Mouse (Mus musculus) lung, embryonic 15.5 days (tissue): Measurements from ENCODE around the gene Acaa1a. TPM values are rescaled to one million over a fixed set of nuclear protein-coding genes. Genes with fewer than 3 reads are reported as not detected.
A peak's percentile ranks its signal among the peaks of the same experiment; 100 is the strongest.

ENCODE experiments used
- ATAC-seq: fragments of 200-750 bp; cut with Nextera tagmentation; 2 replicates; pipeline ENCODE4 v1.8.0; 2017; ENCODE audit warnings: moderate number of reproducible peaks, borderline replicate concordance; ENCODE audit not compliant: low FRiP score, low TSS enrichment; ENCODE audit errors: extremely low read depth
- H3K27ac ChIP-seq: fragments of 300-500 bp; sonication (generic); 2 replicates; pipeline ENCODE4 v1.5.1; 2015; ENCODE audit warnings: moderate library complexity, mild to moderate bottlenecking, inconsistent platforms
- H3K27me3 ChIP-seq: fragments of 300-500 bp; sonication (generic); 2 replicates; pipeline ENCODE4 v1.6.1; 2015; ENCODE audit warnings: inconsistent platforms
- H3K36me3 ChIP-seq: fragments of 300-500 bp; sonication (generic); 2 replicates; pipeline ENCODE4 v1.6.1; 2015; ENCODE audit warnings: inconsistent platforms
- H3K4me1 ChIP-seq: fragments of 300-500 bp; sonication (generic); 2 replicates; pipeline ENCODE4 v1.6.1; 2015; ENCODE audit warnings: inconsistent platforms
- H3K4me2 ChIP-seq: fragments of 300-500 bp; sonication (generic); 2 replicates; pipeline ENCODE4 v1.6.1; 2015; ENCODE audit warnings: inconsistent platforms, mild to moderate bottlenecking, moderate library complexity
- H3K4me3 ChIP-seq: fragments of 300-500 bp; sonication (generic); 2 replicates; pipeline ENCODE4 v1.5.1; 2015; ENCODE audit warnings: mild to moderate bottlenecking, inconsistent platforms
- H3K9ac ChIP-seq: fragments of 300-500 bp; sonication (generic); 2 replicates; pipeline ENCODE4 v1.6.1; 2015; ENCODE audit warnings: inconsistent platforms
- H3K9me3 ChIP-seq: fragments of 300-500 bp; sonication (generic); 2 replicates; pipeline ENCODE4 v1.6.1; 2016; ENCODE audit warnings: inconsistent platforms
- WGBS: fragments of 180-500 bp; shearing (Covaris S2); methylation state at CpG from one replicate; pipeline ENCODE4 v1.1.7; 2015; 5-methylcytosine and 5-hydroxymethylcytosine counted together
- polyA plus RNA-seq: library from polyadenylated mRNA; unstranded; fragments of >200 nt; fragmentation: Nextera tagmentation; extraction: Ambion mirVana; gene quantifications from 2 replicates; pipeline ENCODE4 v1.2.1, GENCODE M21; 2015

The Acaa1a gene
- polyA plus RNA-seq, 1 experiment from 2014 or later, result 121 TPM

GRCm38 (mm10) chr9:119322289-119323259 is 16.9 kb upstream of the Acaa1a start, which contains the start of gene Oxsr1:
Oxsr1 (minus strand) TSS chr9:119322427.
- Histone ChIP-seq H3K4me3 (peak within 1 kb of the TSS; percentile 88), H3K36me3 (no peaks in the 10 kb centered on the region), H3K4me1 (peaks cover 20% of the 10 kb centered on the region), H3K4me2 (peak within 1 kb of the TSS; percentile 94), H3K9ac (peak within 1 kb of the TSS; percentile 74), H3K27ac (peak within 1 kb of the TSS; percentile 87), H3K27me3 (no peaks in the 10 kb centered on the region), H3K9me3 (no peaks in the 10 kb centered on the region)
- WGBS, result under 1% methylated on average over 76 of the region's 76 CpGs
- peak; percentile 96 for ATAC-seq

- Histone ChIP-seq H3K4me3 (peak overlapping the region; percentile 88), H3K36me3 (no peaks in the 10 kb centered on the region), H3K9ac (peak overlapping the region; percentile 53), H3K9me3 (no peaks in the 10 kb centered on the region), H3K4me2 (peak overlapping the region; percentile 71), H3K4me1 (peaks cover 20% of the 10 kb centered on the region), H3K27me3 (no peaks in the 10 kb centered on the region), H3K27ac (peak overlapping the region; percentile 87)
- WGBS, result 5% methylated on average over 9 of the region's 9 CpGs
- no peak for ATAC-seq
Observed at GRCm38 (mm10) chr9:119323260-119323645, 16.2 kb upstream of the Acaa1a start.

GRCm38 (mm10) chr9:119324130-119324529 is 15.3 kb upstream of the Acaa1a start:
- no peak for ATAC-seq

GRCm38 (mm10) chr9:119328488-119328887 is 11.0 kb upstream of the Acaa1a start:
- Histone ChIP-seq H3K4me2 (no peak overlapping the region), H3K9ac (no peak overlapping the region), H3K9me3 (no peaks in the 10 kb centered on the region), H3K4me3 (no peak overlapping the region), H3K27me3 (no peaks in the 10 kb centered on the region), H3K27ac (no peak overlapping the region), H3K36me3 (no peaks in the 10 kb centered on the region), H3K4me1 (no peaks in the 10 kb centered on the region; the same call in 1 of the 2 replicates)
- 70% methylated on average over 3 of the region's 3 CpGs for WGBS
- ATAC-seq, result no peak

More at GRCm38 (mm10) chr9:119324130-119324529, 15.3 kb upstream of the Acaa1a start:
- WGBS, result 52% methylated on average over 1 of the region's 1 CpGs
- Histone ChIP-seq H3K9ac (no peak overlapping the region), H3K27ac (no peak overlapping the region), H3K9me3 (no peaks in the 10 kb centered on the region), H3K4me3 (no peak overlapping the region), H3K4me2 (no peak overlapping the region), H3K36me3 (no peaks in the 10 kb centered on the region), H3K4me1 (peaks cover 20% of the 10 kb centered on the region), H3K27me3 (no peaks in the 10 kb centered on the region)

- ATAC-seq, result no peak
- no peaks in the 10 kb centered on the region for H3K36me3 ChIP-seq
- no peak overlapping the region for H3K27ac ChIP-seq
- H3K4me3 ChIP-seq, result no peak overlapping the region
- WGBS, result 83% methylated on average over 15 of the region's 15 CpGs
- H3K4me2 ChIP-seq, result no peak overlapping the region
- no peak overlapping the region for H3K9ac ChIP-seq
- peaks cover 11% of the 10 kb centered on the region for H3K4me1 ChIP-seq
- H3K9me3 ChIP-seq, result no peaks in the 10 kb centered on the region
- no peaks in the 10 kb centered on the region for H3K27me3 ChIP-seq
Observed at GRCm38 (mm10) chr9:119330186-119330963, 9.1 kb upstream of the Acaa1a start.

- peaks cover 21% of the 10 kb centered on the region for H3K4me1 ChIP-seq
- no peaks in the 10 kb centered on the region for H3K9me3 ChIP-seq
- peak overlapping the region; percentile 48 for H3K27ac ChIP-seq
- no peaks in the 10 kb centered on the region for H3K27me3 ChIP-seq
- H3K9ac ChIP-seq, result no peak overlapping the region
- 30% methylated on average over 10 of the region's 10 CpGs for WGBS
- peaks cover 13% of the 10 kb centered on the region for H3K36me3 ChIP-seq
- H3K4me2 ChIP-seq, result 0 out of 2 replicates have a peak overlapping the region, but pooled peaks have one; percentile 14
- no peak overlapping the region for H3K4me3 ChIP-seq
- peak; percentile 50; the same call in 1 of the 2 replicates for ATAC-seq
Observed at GRCm38 (mm10) chr9:119334324-119334723, 5.2 kb upstream of the Acaa1a start.

- Histone ChIP-seq H3K4me1 (peaks cover 24% of the 10 kb centered on the region), H3K36me3 (peaks cover 13% of the 10 kb centered on the region), H3K4me3 (no peak overlapping the region), H3K27ac (peak overlapping the region; percentile 48; the same call in 1 of the 2 replicates), H3K9ac (no peak overlapping the region), H3K27me3 (no peaks in the 10 kb centered on the region), H3K9me3 (no peaks in the 10 kb centered on the region), H3K4me2 (no peak overlapping the region)
- no peak for ATAC-seq
- 86% methylated on average over 2 of the region's 2 CpGs for WGBS
Observed at GRCm38 (mm10) chr9:119334834-119335233, 4.6 kb upstream of the Acaa1a start.

GRCm38 (mm10) chr9:119335571-119335970 is 3.9 kb upstream of the Acaa1a start:
- no peak overlapping the region for H3K4me3 ChIP-seq
- WGBS, result 79% methylated on average over 4 of the region's 4 CpGs
- no peak overlapping the region for H3K9ac ChIP-seq
- H3K36me3 ChIP-seq, result peaks cover 13% of the 10 kb centered on the region
- H3K27ac ChIP-seq, result no peak overlapping the region
- H3K4me2 ChIP-seq, result no peak overlapping the region
- peaks cover 30% of the 10 kb centered on the region for H3K4me1 ChIP-seq
- no peaks in the 10 kb centered on the region for H3K27me3 ChIP-seq
- no peaks in the 10 kb centered on the region for H3K9me3 ChIP-seq
- no peak for ATAC-seq

- H3K4me3 ChIP-seq, result no peak overlapping the region
- H3K9me3 ChIP-seq, result no peaks in the 10 kb centered on the region
- WGBS, result 92% methylated on average over 14 of the region's 14 CpGs
- peaks cover 13% of the 10 kb centered on the region for H3K36me3 ChIP-seq
- H3K27me3 ChIP-seq, result no peaks in the 10 kb centered on the region
- H3K4me1 ChIP-seq, result peaks cover 42% of the 10 kb centered on the region
- no peak overlapping the region for H3K27ac ChIP-seq
- no peak overlapping the region for H3K4me2 ChIP-seq
- H3K9ac ChIP-seq, result no peak overlapping the region
- ATAC-seq, result no peak
Observed at GRCm38 (mm10) chr9:119337842-119338241, 1.6 kb upstream of the Acaa1a start.

- no peak for ATAC-seq
- Histone ChIP-seq H3K9me3 (no peaks in the 10 kb centered on the region), H3K4me3 (no peak overlapping the region), H3K4me1 (peaks cover 43% of the 10 kb centered on the region), H3K9ac (no peak overlapping the region), H3K4me2 (no peak overlapping the region), H3K36me3 (peaks cover 15% of the 10 kb centered on the region), H3K27me3 (no peaks in the 10 kb centered on the region), H3K27ac (no peak overlapping the region)
- 83% methylated on average over 3 of the region's 3 CpGs for WGBS
Observed at GRCm38 (mm10) chr9:119338350-119338749, 1.1 kb upstream of the Acaa1a start.

GRCm38 (mm10) chr9:119339106-119339505 is 370 bp upstream of the Acaa1a start:
- Histone ChIP-seq H3K36me3 (peaks cover 22% of the 10 kb centered on the region), H3K4me3 (peak overlapping the region; percentile 66), H3K4me1 (peaks cover 39% of the 10 kb centered on the region), H3K27ac (no peak overlapping the region), H3K4me2 (peak overlapping the region; percentile 86), H3K9ac (peak overlapping the region; percentile 80; the same call in 1 of the 2 replicates), H3K27me3 (no peaks in the 10 kb centered on the region), H3K9me3 (no peaks in the 10 kb centered on the region)
- WGBS, result 39% methylated on average over 7 of the region's 7 CpGs
- ATAC-seq, result no peak
